Mouse (Mus musculus) forebrain, embryonic 16.5 days (tissue): Measurements from ENCODE around the gene Plxna4. TPM values are rescaled to one million over a fixed set of nuclear protein-coding genes. Genes with fewer than 3 reads are reported as not detected.
A peak's percentile ranks its signal among the peaks of the same experiment; 100 is the strongest.

ENCODE experiments used
- ATAC-seq: fragments of 200-750 bp; cut with Nextera tagmentation; 2 replicates; pipeline ENCODE4 v1.8.0; 2017; ENCODE audit warnings: mild to moderate bottlenecking, moderate library complexity
- H3K27ac ChIP-seq: fragments of 300-500 bp; sonication (generic); 2 replicates; pipeline ENCODE4 v1.5.1; 2014; ENCODE audit warnings: low read length, control low read depth
- H3K27me3 ChIP-seq: fragments of 300-500 bp; sonication (generic); replicated peaks from 2 replicates; pipeline ENCODE4 v1.6.1; 2014; ENCODE audit warnings: low read length; ENCODE audit not compliant: control insufficient read depth, insufficient read depth
- H3K36me3 ChIP-seq: fragments of 300-500 bp; sonication (generic); 2 replicates; pipeline ENCODE4 v1.6.1; 2014; ENCODE audit not compliant: control insufficient read depth, insufficient read depth
- H3K4me1 ChIP-seq: fragments of 300-500 bp; sonication (generic); replicated peaks from 2 replicates; pipeline ENCODE4 v1.6.1; 2014; ENCODE audit warnings: low read length; ENCODE audit not compliant: control insufficient read depth, insufficient read depth
- H3K4me2 ChIP-seq: fragments of 300-500 bp; sonication (generic); 2 replicates; pipeline ENCODE4 v1.6.1; 2014; ENCODE audit warnings: mild to moderate bottlenecking, low read length, control low read depth
- H3K4me3 ChIP-seq: fragments of 300-500 bp; sonication (generic); replicated peaks from 2 replicates; pipeline ENCODE4 v1.5.1; 2014; ENCODE audit warnings: mild to moderate bottlenecking, low read length, control low read depth
- H3K9ac ChIP-seq: fragments of 300-500 bp; sonication (generic); replicated peaks from 2 replicates; pipeline ENCODE4 v1.6.1; 2014; ENCODE audit warnings: low read depth, low read length, control low read depth
- H3K9me3 ChIP-seq: fragments of 300-500 bp; sonication (generic); 2 replicates; pipeline ENCODE4 v1.6.1; 2016; ENCODE audit warnings: low read length; ENCODE audit not compliant: control insufficient read depth
- WGBS: fragments of 180-500 bp; shearing (Covaris S2); extraction: QIAGEN DNeasy Blood & Tissue Kit; methylation state at CpG from one replicate; pipeline ENCODE4 v1.1.7; 2014; 5-methylcytosine and 5-hydroxymethylcytosine counted together
- polyA plus RNA-seq: library from polyadenylated mRNA; unstranded; fragments of >200 nt; fragmentation: Nextera tagmentation; extraction: Ambion mirVana; gene quantifications from 2 replicates; pipeline ENCODE4 v1.2.1, GENCODE M21; 2015

Plxna4 gene
- polyA plus RNA-seq, 1 experiment from 2014 or later, result 25.8 TPM

- peak overlapping the region; percentile 26; the same call in 1 of the 2 replicates for H3K27ac ChIP-seq
- no peak overlapping the region for H3K4me2 ChIP-seq
- WGBS, result 66% methylated on average over 3 of the region's 3 CpGs
- peaks cover 16% of the 10 kb centered on the region for H3K4me1 ChIP-seq
- H3K4me3 ChIP-seq, result no peak overlapping the region
- no peaks in the 10 kb centered on the region for H3K9me3 ChIP-seq
- no peaks in the 10 kb centered on the region for H3K36me3 ChIP-seq
- no peaks in the 10 kb centered on the region for H3K27me3 ChIP-seq
- no peak overlapping the region for H3K9ac ChIP-seq
- no peak for ATAC-seq
Observed at GRCm38 (mm10) chr6:32471639-32472038, 116.4 kb downstream of the Plxna4 start.

GRCm38 (mm10) chr6:32469196-32469595 lies 118.8 kb downstream of the Plxna4 start:
- H3K4me2 ChIP-seq, result no peak overlapping the region
- H3K27ac ChIP-seq, result no peak overlapping the region
- H3K9me3 ChIP-seq, result no peaks in the 10 kb centered on the region
- H3K4me1 ChIP-seq, result peaks cover 21% of the 10 kb centered on the region
- ATAC-seq, result no peak
- 66% methylated on average over 5 of the region's 5 CpGs for WGBS
- no peaks in the 10 kb centered on the region for H3K36me3 ChIP-seq
- no peak overlapping the region for H3K9ac ChIP-seq
- H3K4me3 ChIP-seq, result no peak overlapping the region
- H3K27me3 ChIP-seq, result no peaks in the 10 kb centered on the region

- Histone ChIP-seq H3K9me3 (no peaks in the 10 kb centered on the region), H3K9ac (no peak overlapping the region), H3K36me3 (no peaks in the 10 kb centered on the region), H3K4me3 (no peak overlapping the region), H3K27ac (no peak overlapping the region), H3K4me2 (no peak overlapping the region), H3K27me3 (no peaks in the 10 kb centered on the region), H3K4me1 (peaks cover 21% of the 10 kb centered on the region)
- WGBS, result 87% methylated on average over 8 of the region's 8 CpGs
- ATAC-seq, result no peak
Observed at GRCm38 (mm10) chr6:32465129-32465528, 122.9 kb downstream of the Plxna4 start.

DNA sequence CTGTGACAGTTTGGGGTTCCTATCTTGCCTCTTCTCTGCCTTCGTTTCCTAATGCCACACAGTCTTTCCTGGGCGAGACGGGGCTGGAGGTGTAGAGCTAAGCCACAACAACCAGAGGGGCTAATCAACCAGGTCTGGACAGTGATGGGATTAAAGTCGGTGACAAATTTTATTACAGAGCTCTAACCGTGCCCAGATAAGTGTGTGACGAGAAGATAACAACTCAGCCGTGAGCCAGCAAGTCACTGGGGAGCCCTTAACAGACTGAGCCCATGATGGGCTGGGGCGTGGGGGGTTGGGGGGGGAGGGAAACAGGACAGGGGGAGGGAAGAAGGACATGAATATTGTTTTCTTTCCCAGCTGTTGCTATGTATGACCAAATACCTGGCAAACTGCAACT lies 123.4 kb downstream of the Plxna4 start:
- Histone ChIP-seq H3K4me2 (no peak overlapping the region), H3K4me1 (peaks cover 21% of the 10 kb centered on the region), H3K36me3 (no peaks in the 10 kb centered on the region), H3K9me3 (no peaks in the 10 kb centered on the region), H3K27me3 (no peaks in the 10 kb centered on the region), H3K9ac (no peak overlapping the region), H3K4me3 (no peak overlapping the region), H3K27ac (no peak overlapping the region)
- ATAC-seq, result no peak
- 66% methylated on average over 8 of the region's 8 CpGs for WGBS

DNA sequence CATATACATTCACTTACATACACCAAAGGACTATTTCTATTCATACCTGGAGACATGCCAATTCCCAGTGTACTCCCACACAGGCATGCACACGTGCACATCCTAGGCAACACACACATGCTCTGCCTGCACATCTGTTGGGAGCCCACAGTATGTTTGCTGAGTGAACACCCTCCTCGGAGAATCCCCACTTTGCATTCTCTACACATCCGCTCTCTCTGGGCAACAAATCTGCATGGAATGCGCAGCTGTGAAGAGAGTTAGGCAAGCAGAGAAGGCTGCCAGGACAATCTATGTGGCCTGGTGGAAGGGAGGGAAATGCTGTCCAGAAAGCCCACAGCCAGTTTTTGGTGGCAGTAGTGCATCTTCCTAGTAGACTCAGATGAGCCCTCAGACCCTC lies 123.9 kb downstream of the Plxna4 start:
- no peak overlapping the region for H3K27ac ChIP-seq
- no peaks in the 10 kb centered on the region for H3K36me3 ChIP-seq
- H3K4me1 ChIP-seq, result peaks cover 21% of the 10 kb centered on the region
- no peaks in the 10 kb centered on the region for H3K27me3 ChIP-seq
- 48% methylated on average over 4 of the region's 4 CpGs for whole genome bisulfite sequencing
- ATAC-seq, result peak; percentile 79
- no peaks in the 10 kb centered on the region for H3K9me3 ChIP-seq
- no peak overlapping the region for H3K4me2 ChIP-seq
- H3K9ac ChIP-seq, result no peak overlapping the region
- H3K4me3 ChIP-seq, result no peak overlapping the region

GRCm38 (mm10) chr6:32460400-32460799 lies 127.6 kb downstream of the Plxna4 start:
- Histone ChIP-seq H3K4me2 (no peak overlapping the region), H3K36me3 (no peaks in the 10 kb centered on the region), H3K9me3 (no peaks in the 10 kb centered on the region), H3K4me3 (no peak overlapping the region), H3K9ac (no peak overlapping the region), H3K4me1 (peaks cover 8% of the 10 kb centered on the region), H3K27ac (no peak overlapping the region), H3K27me3 (no peaks in the 10 kb centered on the region)
- 88% methylated on average over 8 of the region's 8 CpGs for WGBS
- ATAC-seq, result no peak

- Histone ChIP-seq H3K9me3 (no peaks in the 10 kb centered on the region), H3K4me2 (no peak overlapping the region), H3K9ac (no peak overlapping the region), H3K4me3 (no peak overlapping the region), H3K36me3 (no peaks in the 10 kb centered on the region), H3K27ac (no peak overlapping the region), H3K27me3 (no peaks in the 10 kb centered on the region), H3K4me1 (no peaks in the 10 kb centered on the region)
- WGBS, result 61% methylated on average over 3 of the region's 3 CpGs
- no peak for ATAC-seq
Observed at GRCm38 (mm10) chr6:32456641-32457040, 131.4 kb downstream of the Plxna4 start.

DNA sequence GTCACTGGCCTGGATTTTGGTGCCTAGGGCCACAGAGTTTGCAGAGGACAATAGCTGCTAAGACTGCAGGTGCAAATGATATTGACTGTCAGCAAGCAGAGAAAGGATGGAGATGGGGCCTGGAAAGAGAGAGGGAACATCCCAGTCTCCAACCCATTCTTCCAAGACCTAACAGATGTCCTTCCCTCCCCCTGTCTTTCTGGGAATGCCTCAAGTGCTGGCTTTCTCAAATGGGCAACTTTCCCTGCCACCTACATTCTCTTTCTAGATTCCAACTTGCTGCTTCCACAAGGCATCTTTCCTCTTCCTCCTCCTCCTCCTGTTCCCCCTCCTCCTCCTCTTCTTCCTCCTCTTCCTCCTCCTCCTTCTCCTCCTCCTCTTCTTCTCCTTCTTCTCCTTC lies 136.1 kb downstream of the Plxna4 start:
- no peaks in the 10 kb centered on the region for H3K27me3 ChIP-seq
- no peak overlapping the region for H3K4me2 ChIP-seq
- H3K9me3 ChIP-seq, result no peaks in the 10 kb centered on the region
- H3K27ac ChIP-seq, result no peak overlapping the region
- ATAC-seq, result no peak
- no peak overlapping the region for H3K4me3 ChIP-seq
- H3K9ac ChIP-seq, result no peak overlapping the region
- H3K36me3 ChIP-seq, result no peaks in the 10 kb centered on the region
- 0 out of 2 replicates have a peak, but pooled peaks cover under 1% of the 10 kb centered on the region for H3K4me1 ChIP-seq

DNA sequence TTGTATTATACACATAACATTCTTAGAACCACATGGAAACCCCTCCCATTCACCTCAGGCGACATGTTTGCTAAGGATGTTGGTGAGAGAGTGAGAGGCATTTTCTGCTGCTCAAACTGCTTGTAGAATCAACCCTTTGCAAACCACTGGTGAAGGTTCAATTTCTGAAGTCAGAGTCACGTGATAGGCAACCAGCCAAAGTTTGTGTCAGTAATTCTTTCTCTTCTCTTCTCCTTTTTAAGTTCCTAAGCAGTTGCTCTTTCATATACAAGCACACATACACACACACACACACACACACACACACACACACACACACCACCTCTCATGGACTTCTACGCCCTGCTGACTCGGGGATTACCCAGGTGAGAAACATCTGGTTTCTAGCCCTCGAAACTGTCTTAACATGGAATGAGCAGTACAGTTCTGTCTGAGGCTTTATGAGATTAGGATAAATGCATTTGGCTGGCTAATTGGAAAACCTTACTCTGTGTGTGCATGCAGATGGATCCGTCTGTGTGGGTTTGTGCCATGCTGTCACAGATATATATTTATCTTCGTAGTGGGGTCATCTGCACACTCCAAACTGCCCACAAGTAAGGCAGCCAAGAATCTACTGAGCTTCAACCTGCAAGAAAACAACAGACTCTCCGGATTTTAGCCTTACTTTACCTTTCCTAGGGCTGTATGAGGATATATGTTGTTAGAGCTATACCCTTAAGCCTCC lies 138.6 kb downstream of the Plxna4 start:
- no peak overlapping the region for H3K4me3 ChIP-seq
- H3K9me3 ChIP-seq, result no peaks in the 10 kb centered on the region
- no peaks in the 10 kb centered on the region for H3K27me3 ChIP-seq
- no peak overlapping the region for H3K4me2 ChIP-seq
- no peak for ATAC-seq
- 81% methylated on average over 8 of the region's 8 CpGs for WGBS
- H3K4me1 ChIP-seq, result peaks cover 6% of the 10 kb centered on the region
- no peaks in the 10 kb centered on the region for H3K36me3 ChIP-seq
- H3K9ac ChIP-seq, result no peak overlapping the region
- H3K27ac ChIP-seq, result no peak overlapping the region

GRCm38 (mm10) chr6:32448787-32449186 lies 139.2 kb downstream of the Plxna4 start:
- no peak for ATAC-seq
- Histone ChIP-seq H3K36me3 (no peaks in the 10 kb centered on the region), H3K4me3 (no peak overlapping the region), H3K9ac (no peak overlapping the region), H3K4me2 (no peak overlapping the region), H3K27me3 (no peaks in the 10 kb centered on the region), H3K27ac (no peak overlapping the region), H3K9me3 (no peaks in the 10 kb centered on the region), H3K4me1 (peaks cover 8% of the 10 kb centered on the region)
- 92% methylated on average over 3 of the region's 3 CpGs for WGBS
